Mouse (Mus musculus): ENCODE data around the gene Lypd8.

Lypd8 gene

DNA sequence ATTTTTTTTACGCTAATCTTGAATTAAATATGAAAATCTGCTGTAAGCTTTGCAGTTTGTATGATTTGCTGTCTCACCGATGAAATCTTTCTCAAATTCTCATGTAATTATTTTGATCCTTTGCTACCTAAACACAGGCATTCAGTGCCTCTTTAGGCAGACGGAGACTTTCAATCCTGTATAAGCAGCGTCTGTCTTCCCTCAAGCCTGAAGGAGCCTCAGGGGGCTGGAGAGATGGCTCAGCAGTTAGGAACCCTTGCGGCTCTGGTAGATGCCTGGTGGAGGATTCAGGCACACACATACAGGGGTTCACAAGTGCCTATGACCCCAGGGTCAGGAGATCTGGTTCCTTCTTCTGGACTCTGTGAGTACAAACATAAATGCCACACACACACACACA is 21.8 kb downstream of the Lypd8 start:
- no peak for DNase-seq

DNA sequence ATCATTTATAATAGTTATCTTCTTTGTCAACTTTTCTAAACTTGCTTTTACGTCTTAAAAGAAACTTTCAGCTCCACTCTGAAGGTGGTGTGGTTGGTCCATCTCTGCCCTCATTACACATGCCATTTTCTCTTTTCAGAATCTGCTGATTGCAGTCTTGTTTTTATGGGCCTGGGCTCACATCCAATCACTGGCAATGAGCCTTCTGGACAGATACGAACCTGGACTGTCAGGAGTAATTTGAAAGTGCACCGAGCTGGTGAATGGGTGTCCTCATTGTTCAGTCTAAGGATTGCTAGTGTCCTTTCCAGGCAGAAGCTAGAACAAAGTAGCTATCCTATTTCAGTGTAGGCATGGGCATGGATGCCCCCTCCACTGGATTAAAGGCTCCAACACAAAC is 29.2 kb downstream of the Lypd8 start:
- no peak for DNase-seq

DNA sequence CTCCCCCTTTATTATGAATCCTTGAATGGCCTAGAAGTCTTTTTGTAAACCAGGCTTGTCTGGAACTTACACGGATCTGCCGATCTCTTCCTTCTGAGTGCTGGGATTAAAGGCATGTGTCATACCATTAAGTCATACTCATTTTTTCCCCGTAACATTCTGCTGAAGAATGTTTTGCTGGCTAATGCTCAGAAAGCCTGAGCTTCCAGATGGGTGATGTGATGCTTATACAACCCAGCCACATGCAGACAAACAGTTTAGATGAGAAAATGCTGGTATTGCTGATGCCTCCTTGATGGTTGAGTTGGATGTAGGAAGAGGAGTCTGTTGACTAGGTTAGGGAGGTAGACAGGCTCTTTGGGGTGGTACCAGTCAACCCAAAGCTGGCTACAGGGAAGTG is 39.5 kb downstream of the Lypd8 start:
- DNase-seq = no peak

DNA sequence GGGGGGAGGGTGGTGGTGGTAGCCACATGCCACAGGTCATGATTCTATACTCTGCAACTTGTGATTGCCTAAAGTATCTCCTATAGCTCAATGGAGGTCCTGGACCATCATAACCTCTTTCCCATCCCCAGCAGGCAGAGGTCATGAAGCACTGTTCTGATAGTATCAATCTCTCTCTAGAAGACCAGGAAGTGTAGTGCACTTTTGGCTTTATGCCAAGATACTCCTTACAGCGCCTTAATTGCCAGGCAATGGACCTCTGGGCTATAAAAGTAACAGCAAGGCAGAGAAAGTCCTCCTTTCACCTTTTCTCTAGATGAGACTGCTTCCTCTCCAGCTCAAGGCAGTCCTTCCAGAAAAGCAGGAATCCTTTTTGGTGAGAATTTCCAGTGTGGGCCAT is 42.0 kb downstream of the Lypd8 start, which contains the start of gene 1810065E05Rik:
1810065E05Rik (plus strand) TSS at position 297 of the 400 bp plus-strand sequence.
- DNase-seq = no peak

DNA sequence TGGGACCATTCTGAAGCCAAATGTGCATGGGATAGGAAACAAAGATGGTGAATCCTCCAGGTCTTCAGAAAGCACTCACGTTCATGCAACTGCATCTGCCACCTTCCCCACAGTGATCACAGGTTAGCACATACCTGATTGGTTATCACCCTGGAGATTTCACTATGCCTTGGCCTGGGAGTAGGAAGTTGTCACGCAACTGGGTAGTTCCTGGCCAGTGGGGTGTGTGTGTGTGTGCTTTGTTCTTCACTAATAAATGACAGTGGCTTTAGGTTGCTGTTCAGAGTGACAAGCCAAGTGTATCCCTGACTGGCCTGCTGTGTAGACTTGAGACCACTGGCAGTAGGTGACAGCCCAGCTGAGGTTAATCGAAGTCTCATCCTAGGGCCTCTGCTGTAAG is 53.4 kb downstream of the Lypd8 start, which contains the start of gene Gm12253:
Gm12253 (plus strand) TSS at position 301 of the 400 bp plus-strand sequence.
- no peak for DNase-seq

DNA sequence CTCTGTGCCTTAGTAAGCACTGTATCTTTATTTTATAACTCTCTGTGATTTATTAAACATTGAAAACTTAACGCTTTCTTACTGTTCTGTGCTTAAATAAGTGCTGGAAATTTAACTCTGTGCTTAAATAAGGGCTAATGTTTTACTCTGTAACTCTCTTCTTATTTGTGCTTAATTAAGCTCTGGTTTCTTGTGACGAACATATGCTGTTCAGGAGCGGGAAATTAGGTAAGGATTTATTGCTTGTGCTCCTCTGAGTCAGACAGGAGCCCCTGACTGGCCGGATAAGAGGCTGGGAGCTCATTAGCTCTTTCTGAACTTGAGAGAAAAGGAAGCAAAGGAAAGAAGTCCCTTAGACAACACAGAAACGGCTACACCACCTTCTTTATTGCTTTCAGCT is 59.0 kb downstream of the Lypd8 start:
- DNase-seq = no peak
